Mouse (Mus musculus) myocyte (in vitro differentiated cells): ENCODE results near the gene Popdc3. TPM values are rescaled to one million over a fixed set of nuclear protein-coding genes. Genes with fewer than 3 reads are reported as not detected.
"Not testable (repeated sequence)": the region's sequence is repeated elsewhere in the genome, so short reads cannot be mapped to it uniquely, and the experiment has no call there.

Experiments used
- H3K27me3 ChIP-seq: one replicate; pipeline ENCODE4 v1.6.1; 2011; ENCODE audit not compliant: control insufficient read depth, insufficient read depth, insufficient read length
- H3K36me3 ChIP-seq: one replicate; pipeline ENCODE4 v1.6.1; 2011; ENCODE audit not compliant: control insufficient read depth, insufficient read depth
- H3K4me2 ChIP-seq: one replicate; pipeline ENCODE4 v1.6.1; 2011; ENCODE audit warnings: low read depth, control low read depth
- H3K4me3 ChIP-seq: one replicate; pipeline ENCODE4 v1.5.1; 2011; ENCODE audit warnings: mild to moderate bottlenecking, control low read depth, moderate library complexity
- H3K79me2 ChIP-seq: one replicate; pipeline ENCODE4 v1.6.1; 2011; ENCODE audit not compliant: control insufficient read depth, insufficient read depth
- H3ac ChIP-seq: one replicate; pipeline ENCODE4 v1.6.1; 2011; ENCODE audit not compliant: control insufficient read depth, insufficient read length
- CEBPB ChIP-seq: IDR thresholded peaks from 2 replicates; pipeline ENCODE4 v1.6.1; 2011; ENCODE audit warnings: mild to moderate bottlenecking, moderate library complexity; ENCODE audit not compliant: poor library complexity, insufficient read depth, severe bottlenecking
- E2F4 ChIP-seq: IDR thresholded peaks from one replicate; pipeline ENCODE4 v1.6.1; 2011; ENCODE audit warnings: mild to moderate bottlenecking, control low read depth, moderate library complexity; ENCODE audit not compliant: insufficient read depth
- MAX ChIP-seq: IDR thresholded peaks from one replicate; pipeline ENCODE4 v1.6.1; 2011; ENCODE audit warnings: low read depth, mild to moderate bottlenecking, control low read depth
- MYOD1 ChIP-seq, 3 experiments: IDR thresholded peaks; one replicate each; pipeline ENCODE4 v1.6.1; 2011; ENCODE audit warnings: control low read depth in 2 of 3, low read depth in 2 of 3, mild to moderate bottlenecking in 2 of 3, moderate library complexity in 1 of 3; ENCODE audit not compliant: insufficient read length in 2 of 3, control insufficient read depth in 1 of 3
- MYOG ChIP-seq, 3 experiments: IDR thresholded peaks; one replicate each; pipeline ENCODE4 v1.6.1; 2011; ENCODE audit warnings: control low read depth in 2 of 3, low read depth in 2 of 3, mild to moderate bottlenecking in 2 of 3; ENCODE audit not compliant: insufficient read length in 2 of 3, control insufficient read depth in 1 of 3, insufficient read depth in 1 of 3
- POLR2A ChIP-seq: IDR thresholded peaks from one replicate; pipeline ENCODE4 v1.6.1; 2011; ENCODE audit warnings: low read depth, mild to moderate bottlenecking, control low read depth, moderate library complexity; ENCODE audit not compliant: insufficient read length
- POLR2AphosphoS2 ChIP-seq: IDR thresholded peaks from one replicate; pipeline ENCODE4 v1.6.1; 2011; ENCODE audit warnings: low read depth, control low read depth; ENCODE audit not compliant: insufficient read length
- REST ChIP-seq: IDR thresholded peaks from one replicate; pipeline ENCODE4 v1.6.1; 2011; ENCODE audit warnings: mild to moderate bottlenecking, control low read depth, moderate library complexity; ENCODE audit not compliant: insufficient read depth, insufficient read length
- SRF ChIP-seq: IDR thresholded peaks from one replicate; pipeline ENCODE4 v1.6.1; 2011; ENCODE audit warnings: low read depth; ENCODE audit not compliant: control insufficient read depth, insufficient read length
- TCF12 ChIP-seq: IDR thresholded peaks from one replicate; pipeline ENCODE4 v1.6.1; 2011; ENCODE audit warnings: mild to moderate bottlenecking, control low read depth; ENCODE audit not compliant: poor library complexity, insufficient read depth, severe bottlenecking
- TCF3 ChIP-seq: IDR thresholded peaks from one replicate; pipeline ENCODE4 v1.6.1; 2011; ENCODE audit warnings: low read depth, control low read depth; ENCODE audit not compliant: insufficient read length
- USF1 ChIP-seq: IDR thresholded peaks from one replicate; pipeline ENCODE4 v1.6.1; 2011; ENCODE audit warnings: low read depth, mild to moderate bottlenecking, control low read depth, moderate library complexity
- polyA plus RNA-seq: library from polyadenylated mRNA; unstranded; fragments of >200 nt; fragmentation: generic; extraction: Trizol; gene quantifications from one replicate; pipeline ENCODE4 v1.2.1, GENCODE M21; 2012; ENCODE audit warnings: missing spikeins

Gene Popdc3
- polyA plus RNA-seq, 1 experiment: 122 TPM

GRCm38 (mm10) chr10:45339106-45339505 is 161.2 kb downstream of the Popdc3 start:
- H3K27me3 ChIP-seq: no peaks in the 10 kb centered on the region
- H3K4me3 ChIP-seq: no peak overlapping the region
- peaks cover 33% of the 10 kb centered on the region for H3K36me3 ChIP-seq
- H3K79me2 ChIP-seq: peaks cover 34% of the 10 kb centered on the region
- H3ac ChIP-seq: no peak overlapping the region
- H3K4me2 ChIP-seq: no peak overlapping the region
- TF ChIP-seq E2F4: no peak
- TF ChIP-seq SRF: no peak

- peaks cover 68% of the 10 kb centered on the region for H3K36me3 ChIP-seq
- TF ChIP-seq SRF (no peak), CEBPB (no peak), MYOG (IDR thresholded peaks at IDR 0.05; ENCODE audit: control insufficient read depth in 1 of 3, insufficient read depth in 1 of 3, insufficient read length in 2 of 3, low read depth in 2 of 3) (no peak), TCF12 (no peak), POLR2AphosphoS2 (no peak), E2F4 (no peak), REST (no peak), MAX (no peak), TCF3 (no peak), POLR2A (no peak), MYOD1 (IDR thresholded peaks at IDR 0.05; ENCODE audit: control insufficient read depth in 1 of 3, insufficient read length in 2 of 3, low read depth in 2 of 3) (no peak)
- H3K79me2 ChIP-seq: peaks cover 2% of the 10 kb centered on the region
- no peak overlapping the region for H3K4me3 ChIP-seq
- no peaks in the 10 kb centered on the region for H3K27me3 ChIP-seq
- no peak overlapping the region for H3ac ChIP-seq
- H3K4me2 ChIP-seq: no peak overlapping the region
These were observed 166.5 kb downstream of the Popdc3 start for GRCm38 (mm10) chr10:45344381-45344780.

GRCm38 (mm10) chr10:45345217-45345616 is 167.3 kb downstream of the Popdc3 start:
- Histone ChIP-seq H3K36me3 (peaks cover 68% of the 10 kb centered on the region), H3K27me3 (no peaks in the 10 kb centered on the region), H3K4me3 (no peak overlapping the region), H3K79me2 (no peaks in the 10 kb centered on the region), H3ac (no peak overlapping the region), H3K4me2 (no peak overlapping the region)
- TF ChIP-seq POLR2A (no peak), MYOD1 (IDR thresholded peaks at IDR 0.05; ENCODE audit: control insufficient read depth in 1 of 3, insufficient read length in 2 of 3, low read depth in 2 of 3) (no peak), TCF12 (no peak), TCF3 (no peak), POLR2AphosphoS2 (no peak)

- not testable (repeated sequence) for H3K4me2 ChIP-seq, H3K27me3 ChIP-seq, H3K79me2 ChIP-seq, H3ac ChIP-seq, H3K4me3 ChIP-seq
- peaks cover 64% of the 10 kb centered on the region for H3K36me3 ChIP-seq
These were observed 170.2 kb downstream of the Popdc3 start for GRCm38 (mm10) chr10:45348143-45348542.

GRCm38 (mm10) chr10:45356091-45356490 is 178.2 kb downstream of the Popdc3 start:
- Histone ChIP-seq H3K4me2 (no peak overlapping the region), H3K36me3 (peaks cover 62% of the 10 kb centered on the region), H3K27me3 (no peaks in the 10 kb centered on the region), H3ac (no peak overlapping the region), H3K4me3 (no peak overlapping the region), H3K79me2 (no peaks in the 10 kb centered on the region)
- TF ChIP-seq MYOD1 (IDR thresholded peaks at IDR 0.05; ENCODE audit: control insufficient read depth in 1 of 3, insufficient read length in 2 of 3, low read depth in 2 of 3): peak in 1 of 3 experiments; percentile 32
- no peak for TF ChIP-seq USF1

GRCm38 (mm10) chr10:45363396-45363795 is 185.5 kb downstream of the Popdc3 start:
- TF ChIP-seq POLR2AphosphoS2: no peak
- no peak for TF ChIP-seq TCF12
- no peak for TF ChIP-seq TCF3
- no peak for TF ChIP-seq SRF
- TF ChIP-seq CEBPB: no peak
- TF ChIP-seq MYOG (IDR thresholded peaks at IDR 0.05; ENCODE audit: control insufficient read depth in 1 of 3, insufficient read depth in 1 of 3, insufficient read length in 2 of 3, low read depth in 2 of 3): no peak
- no peak for TF ChIP-seq REST
- TF ChIP-seq USF1: no peak
- no peak for TF ChIP-seq MAX
- TF ChIP-seq MYOD1 (IDR thresholded peaks at IDR 0.05; ENCODE audit: control insufficient read depth in 1 of 3, insufficient read length in 2 of 3, low read depth in 2 of 3): no peak
- TF ChIP-seq POLR2A: no peak
- no peak for TF ChIP-seq E2F4
- peaks cover 59% of the 10 kb centered on the region for H3K36me3 ChIP-seq
- H3ac ChIP-seq: no peak overlapping the region
- no peaks in the 10 kb centered on the region for H3K27me3 ChIP-seq
- H3K4me2 ChIP-seq: no peak overlapping the region
- no peak overlapping the region for H3K4me3 ChIP-seq
- no peaks in the 10 kb centered on the region for H3K79me2 ChIP-seq
